ENCODE assay signal across 26 mouse cellular contexts in genomic region chr1:66299376-66299775, GRCm38 (mm10).
"Had no signal": no experiment of that assay in that cellular context is flagged by ENCODE, and none has a peak within 500 bp of the region (broad histone marks: within the 10 kb centered on the region; RNA-seq: fewer than 3 reads in every experiment).

No protein-coding gene starts in this region.

- H3K4me2 ChIP-seq: heart, embryonic 12.5 days; hindbrain, embryonic 13.5 days; hindbrain, embryonic 15.5 days; intestine, embryonic 15.5 days; limb, embryonic 12.5 days; liver, embryonic 11.5 days; liver, embryonic 13.5 days had no signal

- H3K27ac ChIP-seq: gastrocnemius, adult 2 months; heart, embryonic 10.5 days; hindbrain, embryonic 10.5 days; hindbrain, embryonic 13.5 days; hindbrain, embryonic 15.5 days; intestine, embryonic 15.5 days; layer of hippocampus, adult 2 months; left cerebral cortex, adult 2 months; limb, embryonic 10.5 days; limb, embryonic 12.5 days; liver, embryonic 13.5 days had no signal

- H3K4me3 ChIP-seq: gastrocnemius, adult 2 months; heart, embryonic 10.5 days; heart, embryonic 12.5 days; hindbrain, embryonic 10.5 days; hindbrain, embryonic 13.5 days; hindbrain, embryonic 15.5 days; intestine, embryonic 15.5 days; layer of hippocampus, adult 2 months; left cerebral cortex, adult 2 months; limb, embryonic 10.5 days; limb, embryonic 12.5 days; liver, embryonic 13.5 days had no signal

- H3K9ac ChIP-seq: heart, embryonic 12.5 days; hindbrain, embryonic 13.5 days; hindbrain, embryonic 15.5 days; intestine, embryonic 15.5 days; limb, embryonic 12.5 days; liver, embryonic 13.5 days had no signal

- H3K27me3 ChIP-seq: heart, embryonic 12.5 days; hindbrain, embryonic 13.5 days; hindbrain, embryonic 15.5 days; intestine, embryonic 15.5 days; limb, embryonic 12.5 days; liver, embryonic 13.5 days had no signal

- H3K4me1 ChIP-seq: heart, embryonic 10.5 days; heart, embryonic 12.5 days; hindbrain, embryonic 10.5 days; intestine, embryonic 15.5 days; limb, embryonic 10.5 days; limb, embryonic 12.5 days; liver, embryonic 13.5 days had no signal

- H3K9me3 ChIP-seq: heart, embryonic 10.5 days; heart, embryonic 12.5 days; hindbrain, embryonic 10.5 days; hindbrain, embryonic 13.5 days; hindbrain, embryonic 15.5 days; intestine, embryonic 15.5 days; limb, embryonic 10.5 days; limb, embryonic 12.5 days; liver, embryonic 13.5 days had no signal

- H3K36me3 ChIP-seq: heart, embryonic 10.5 days; heart, embryonic 12.5 days; hindbrain, embryonic 10.5 days; hindbrain, embryonic 13.5 days; hindbrain, embryonic 15.5 days; intestine, embryonic 15.5 days; limb, embryonic 10.5 days; limb, embryonic 12.5 days; liver, embryonic 13.5 days had no signal

- ATAC-seq: inflammation-experienced regulatory T-cells, adult 6 months; intestine, embryonic 15.5 days; intestine, postnatal 0 days had no signal

- DNase-seq: gastrocnemius, adult 2 months; gastrocnemius, postnatal 10 days; gastrocnemius, postnatal 25 days; heart, adult 18-20 months; heart, postnatal 10 days; heart, postnatal 4 days; kidney, adult 18-20 months; kidney, adult 8-10 months; kidney, postnatal 10 days; kidney, postnatal 25 days; kidney, postnatal 4 days; liver; liver, embryonic 13.5 days had no signal
